Mouse (Mus musculus): ENCODE data around the gene Dcdc2b. TPM values are rescaled to one million over a fixed set of nuclear protein-coding genes. Genes with fewer than 3 reads are reported as not detected.
A peak's percentile ranks its signal among the peaks of the same experiment; 100 is the strongest.

Dcdc2b gene
- polyA plus RNA-seq, 1 experiment = 0.36 TPM

GRCm38 (mm10) chr4:129608426-129609025 is 5.5 kb downstream of the Dcdc2b start:
- Histone ChIP-seq H3K27me3 (ENCODE audit: control insufficient read depth, insufficient read depth, insufficient read length) (no peaks in the 10 kb centered on the region), H3K4me2 (ENCODE audit: low read depth) (no peak overlapping the region), H3K4me3 (no peak overlapping the region), H3K79me2 (ENCODE audit: control insufficient read depth, insufficient read depth) (peaks cover under 1% of the 10 kb centered on the region), H3ac (ENCODE audit: control insufficient read depth, insufficient read length) (no peak overlapping the region), H3K36me3 (ENCODE audit: control insufficient read depth, insufficient read depth) (peaks cover 12% of the 10 kb centered on the region)
- TF ChIP-seq REST (IDR thresholded peaks at IDR 0.05; ENCODE audit: insufficient read depth, insufficient read length) (no peak), POLR2AphosphoS2 (IDR thresholded peaks at IDR 0.05; ENCODE audit: insufficient read length, low read depth) (peak; percentile 52), MYOD1 (IDR thresholded peaks at IDR 0.05; ENCODE audit: control insufficient read depth in 1 of 3, insufficient read length in 2 of 3, low read depth in 2 of 3) (no peak)

DNA sequence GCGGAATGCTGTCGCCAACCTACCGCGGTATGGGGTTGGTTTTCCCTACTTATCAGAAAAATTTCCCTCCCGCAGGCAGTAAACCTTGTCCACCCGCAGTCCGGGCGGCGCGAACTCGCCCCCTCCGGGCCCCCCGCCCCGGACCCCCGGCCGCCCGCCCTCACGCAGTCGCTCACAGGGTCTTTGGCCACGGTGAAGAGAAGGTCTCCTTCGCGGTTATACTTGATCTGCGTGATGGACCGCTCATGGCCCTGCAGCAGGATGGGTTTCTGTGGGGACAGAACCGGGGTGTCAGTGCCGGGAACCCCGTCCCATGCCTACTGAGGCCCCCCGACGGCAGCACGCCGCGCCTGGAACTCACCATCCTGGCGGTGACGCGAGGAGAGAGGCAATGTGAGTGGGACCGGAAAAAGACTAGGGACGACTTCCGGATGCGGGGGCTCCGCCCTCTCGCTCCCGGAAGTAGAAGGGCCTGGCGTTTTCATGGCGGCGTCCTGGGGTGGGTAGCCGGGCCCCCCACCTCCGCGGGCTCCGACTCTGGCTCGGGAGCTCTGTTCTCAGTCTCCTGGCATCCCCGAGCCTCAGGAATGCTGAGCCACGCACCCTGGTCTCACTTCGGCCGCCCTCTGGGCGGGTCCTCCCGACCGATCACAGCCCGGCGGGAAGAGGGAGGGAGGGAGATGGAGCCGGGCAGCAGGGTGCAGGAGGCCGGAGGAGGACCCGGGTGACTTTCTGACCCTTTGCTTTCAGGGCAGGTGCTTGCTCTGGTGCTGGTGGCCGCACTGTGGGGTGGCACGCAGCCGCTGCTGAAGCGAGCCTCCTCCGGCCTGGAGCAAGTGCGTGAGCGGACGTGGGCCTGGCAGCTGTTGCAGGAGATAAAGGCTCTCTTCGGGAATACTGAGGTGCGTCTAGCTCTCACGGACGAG is 13.6 kb downstream of the Dcdc2b start, which contains the start of the genes Eif3i and Tmem234:
Gene Eif3i, minus strand, starts transcription at position 416 of the 926 bp plus-strand sequence.
Gene Tmem234, plus strand, starts transcription at position 436 of the 926 bp plus-strand sequence.
- peak; percentile 18 for TF ChIP-seq REST (IDR thresholded peaks at IDR 0.05; ENCODE audit: insufficient read depth, insufficient read length)
- TF ChIP-seq POLR2AphosphoS2 (IDR thresholded peaks at IDR 0.05; ENCODE audit: insufficient read length, low read depth) = peak; percentile 96
- no peak for TF ChIP-seq MAX (IDR thresholded peaks at IDR 0.05; ENCODE audit: low read depth)
- peak in 2 of 3 experiments; percentile 63 to 73 for TF ChIP-seq MYOG (IDR thresholded peaks at IDR 0.05; ENCODE audit: control insufficient read depth in 1 of 3, insufficient read depth in 1 of 3, insufficient read length in 2 of 3, low read depth in 2 of 3)
- TF ChIP-seq POLR2A (IDR thresholded peaks at IDR 0.05; ENCODE audit: insufficient read length, low read depth) = peak; percentile 94
- peak in 2 of 3 experiments; percentile 57 to 74 for TF ChIP-seq MYOD1 (IDR thresholded peaks at IDR 0.05; ENCODE audit: control insufficient read depth in 1 of 3, insufficient read length in 2 of 3, low read depth in 2 of 3)
- no peak for TF ChIP-seq CEBPB (IDR thresholded peaks at IDR 0.05; ENCODE audit: insufficient read depth, poor library complexity, severe bottlenecking)
- H3K36me3 ChIP-seq (ENCODE audit: control insufficient read depth, insufficient read depth) = peaks cover 14% of the 10 kb centered on the region

GRCm38 (mm10) chr4:129588865-129589264 is 25.2 kb downstream of the Dcdc2b start:
- H3K27me3 ChIP-seq (ENCODE audit: control insufficient read depth, insufficient read depth, insufficient read length) = no peaks in the 10 kb centered on the region
- no peak overlapping the region for H3K4me3 ChIP-seq
- H3K79me2 ChIP-seq (ENCODE audit: control insufficient read depth, insufficient read depth) = no peaks in the 10 kb centered on the region
- TF ChIP-seq POLR2A (IDR thresholded peaks at IDR 0.05; ENCODE audit: insufficient read length, low read depth) = no peak
- no peak for TF ChIP-seq MAX (IDR thresholded peaks at IDR 0.05; ENCODE audit: low read depth)
- TF ChIP-seq E2F4 (IDR thresholded peaks at IDR 0.05; ENCODE audit: insufficient read depth) = no peak
- no peak for TF ChIP-seq POLR2AphosphoS2 (IDR thresholded peaks at IDR 0.05; ENCODE audit: insufficient read length, low read depth)
- H3ac ChIP-seq (ENCODE audit: control insufficient read depth, insufficient read length) = no peak overlapping the region
- peaks cover 13% of the 10 kb centered on the region for H3K36me3 ChIP-seq (ENCODE audit: control insufficient read depth, insufficient read depth)
- H3K4me2 ChIP-seq (ENCODE audit: low read depth) = no peak overlapping the region

More for the DNA sequence above, 13.6 kb downstream of the Dcdc2b start, which contains the start of the genes Eif3i and Tmem234:
- Histone ChIP-seq H3ac (ENCODE audit: control insufficient read depth, insufficient read length) (peak within 1 kb of the TSS; percentile 61), H3K4me2 (ENCODE audit: low read depth) (peak within 1 kb of the TSS; percentile 83), H3K4me3 (peak within 1 kb of the TSS; percentile 89), H3K79me2 (ENCODE audit: control insufficient read depth, insufficient read depth) (peaks cover 60% of the 10 kb centered on the region), H3K27me3 (ENCODE audit: control insufficient read depth, insufficient read depth, insufficient read length) (no peaks in the 10 kb centered on the region)

DNA sequence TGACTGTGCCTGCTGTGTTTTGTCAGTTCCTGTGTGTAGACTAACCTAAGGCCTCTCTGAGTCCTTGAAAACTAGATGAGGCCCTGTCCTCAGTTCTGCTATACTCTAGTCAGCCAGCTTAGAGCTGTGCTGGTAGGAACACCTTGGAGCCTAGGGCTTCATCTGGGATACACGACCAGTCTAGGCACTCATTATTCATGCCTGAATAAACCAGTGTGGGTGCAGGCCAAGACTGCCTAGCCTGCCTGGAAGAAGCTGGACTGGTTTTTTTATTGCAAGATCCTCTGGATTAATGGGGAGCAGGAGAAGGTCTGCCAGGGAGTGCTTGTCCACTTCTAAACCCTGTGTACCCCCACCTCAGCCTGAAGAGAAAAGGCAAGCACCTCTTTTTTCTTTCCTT is 27.1 kb downstream of the Dcdc2b start:
- H3K4me2 ChIP-seq (ENCODE audit: low read depth) = no peak overlapping the region

DNA sequence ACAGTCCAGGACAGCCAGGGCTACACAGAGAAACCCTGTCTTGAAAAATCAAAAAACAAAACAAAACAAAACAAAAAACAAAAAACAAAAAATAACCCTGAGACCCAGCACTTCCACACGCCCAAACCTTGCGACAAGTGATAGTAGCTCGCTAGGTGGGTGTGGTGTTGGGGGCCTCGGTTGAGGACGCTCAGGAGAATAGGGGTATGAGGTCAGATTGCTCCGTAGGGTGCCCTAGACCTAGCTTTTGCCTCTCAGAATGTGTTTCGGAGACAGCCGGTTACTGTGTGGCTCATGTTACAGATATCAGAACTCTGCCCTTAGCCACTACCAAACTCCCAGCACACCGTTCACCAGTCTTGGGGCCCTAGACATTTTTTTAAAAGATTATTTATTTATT is 28.3 kb downstream of the Dcdc2b start:
- Histone ChIP-seq H3K79me2 (ENCODE audit: control insufficient read depth, insufficient read depth) (no peaks in the 10 kb centered on the region), H3K4me3 (no peak overlapping the region), H3K36me3 (ENCODE audit: control insufficient read depth, insufficient read depth) (peaks cover 3% of the 10 kb centered on the region), H3K4me2 (ENCODE audit: low read depth) (no peak overlapping the region), H3K27me3 (ENCODE audit: control insufficient read depth, insufficient read depth, insufficient read length) (no peaks in the 10 kb centered on the region), H3ac (ENCODE audit: control insufficient read depth, insufficient read length) (no peak overlapping the region)
- no peak for TF ChIP-seq POLR2AphosphoS2 (IDR thresholded peaks at IDR 0.05; ENCODE audit: insufficient read length, low read depth)
- no peak for TF ChIP-seq MYOD1 (IDR thresholded peaks at IDR 0.05; ENCODE audit: control insufficient read depth in 1 of 3, insufficient read length in 2 of 3, low read depth in 2 of 3)
- no peak for TF ChIP-seq SRF (IDR thresholded peaks at IDR 0.05; ENCODE audit: control insufficient read depth, insufficient read length, low read depth)
- no peak for TF ChIP-seq MYOG (IDR thresholded peaks at IDR 0.05; ENCODE audit: control insufficient read depth in 1 of 3, insufficient read depth in 1 of 3, insufficient read length in 2 of 3, low read depth in 2 of 3)
- TF ChIP-seq CEBPB (IDR thresholded peaks at IDR 0.05; ENCODE audit: insufficient read depth, poor library complexity, severe bottlenecking) = no peak
- TF ChIP-seq TCF12 (IDR thresholded peaks at IDR 0.05; ENCODE audit: insufficient read depth, poor library complexity, severe bottlenecking) = no peak
- no peak for TF ChIP-seq USF1 (IDR thresholded peaks at IDR 0.05; ENCODE audit: low read depth)
- no peak for TF ChIP-seq MAX (IDR thresholded peaks at IDR 0.05; ENCODE audit: low read depth)
- TF ChIP-seq POLR2A (IDR thresholded peaks at IDR 0.05; ENCODE audit: insufficient read length, low read depth) = no peak
- no peak for TF ChIP-seq REST (IDR thresholded peaks at IDR 0.05; ENCODE audit: insufficient read depth, insufficient read length)
- no peak for TF ChIP-seq E2F4 (IDR thresholded peaks at IDR 0.05; ENCODE audit: insufficient read depth)
- TF ChIP-seq TCF3 (IDR thresholded peaks at IDR 0.05; ENCODE audit: insufficient read length, low read depth) = no peak

More for the DNA sequence above, 27.1 kb downstream of the Dcdc2b start:
- H3K36me3 ChIP-seq (ENCODE audit: control insufficient read depth, insufficient read depth) = peaks cover 9% of the 10 kb centered on the region
- H3K4me3 ChIP-seq = no peak overlapping the region
- H3K27me3 ChIP-seq (ENCODE audit: control insufficient read depth, insufficient read depth, insufficient read length) = no peaks in the 10 kb centered on the region
- no peak overlapping the region for H3ac ChIP-seq (ENCODE audit: control insufficient read depth, insufficient read length)
- TF ChIP-seq USF1 (IDR thresholded peaks at IDR 0.05; ENCODE audit: low read depth) = no peak
- H3K79me2 ChIP-seq (ENCODE audit: control insufficient read depth, insufficient read depth) = no peaks in the 10 kb centered on the region

All from myocyte (in vitro differentiated cells).